In the genomic region with DNA sequence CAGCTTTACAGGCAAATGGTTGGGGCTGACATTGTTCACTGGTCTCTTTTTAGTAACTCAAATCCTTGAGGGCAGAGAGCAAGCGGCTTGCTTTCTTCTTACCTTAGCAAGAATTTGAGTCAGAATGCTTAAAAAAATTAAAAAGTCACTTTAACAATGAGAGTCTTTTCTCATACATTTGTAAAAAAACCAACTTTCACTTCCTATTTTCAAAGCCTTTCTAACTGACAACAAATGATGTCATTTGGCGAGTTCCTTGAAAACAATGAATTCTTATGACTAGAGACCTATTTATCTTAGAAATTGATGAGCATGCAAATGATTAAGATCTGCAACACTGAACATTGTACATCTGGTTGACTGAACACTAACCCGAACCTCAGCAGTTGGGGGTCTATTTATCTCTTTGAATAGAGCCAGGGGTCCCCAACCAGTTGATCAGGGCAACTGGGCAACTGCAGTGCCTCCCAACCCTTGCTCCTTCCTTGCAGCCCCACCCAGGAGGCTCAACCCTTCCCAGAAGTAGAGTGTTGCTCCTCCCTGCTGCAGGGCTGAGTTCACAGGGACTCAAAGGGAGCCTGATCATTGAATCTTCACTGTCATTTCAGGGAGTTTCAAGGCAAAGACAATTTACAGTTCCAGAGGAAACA, we compare ENCODE assay signal across 32 mouse cellular contexts. TPM values are rescaled to one million over a fixed set of nuclear protein-coding genes. Genes with fewer than 3 reads are reported as not detected.
A peak's percentile ranks its signal among the peaks of the same experiment; 100 is the strongest.
DNase-seq lines count a peak whose midpoint lies in the region; ATAC-seq lines count a peak whose summit lies in the region.
"Had no signal": no experiment of that assay in that cellular context is flagged by ENCODE, and none has a peak within 500 bp of the region (broad histone marks: within the 10 kb centered on the region; RNA-seq: fewer than 3 reads in every experiment).

No protein-coding gene starts in this region.

- H3K9me3 ChIP-seq in intestine, embryonic 14.5 days (ENCODE audit: control insufficient read depth, low read length) = no peaks in the 10 kb centered on the region
- H3K9me3 ChIP-seq in intestine, embryonic 16.5 days (ENCODE audit: control insufficient read depth, low read length) = no peaks in the 10 kb centered on the region
- H3K9me3 ChIP-seq in liver, embryonic 16.5 days (replicated peaks; ENCODE audit: control insufficient read depth, low read length) = no peaks in the 10 kb centered on the region
- H3K9me3 ChIP-seq: embryonic facial prominence, embryonic 12.5 days; heart, embryonic 12.5 days; intestine, embryonic 15.5 days; limb, embryonic 13.5 days; midbrain, embryonic 13.5 days had no signal

- 83% methylated on average over 3 of the region's 3 CpGs for WGBS in intestine, embryonic 14.5 days
- 84% methylated on average over 3 of the region's 3 CpGs for WGBS in intestine, embryonic 16.5 days
- WGBS in liver, embryonic 16.5 days (ENCODE audit: insufficient replicate concordance) = 46% methylated on average over 3 of the region's 3 CpGs

- no peaks in the 10 kb centered on the region for H3K27me3 ChIP-seq in intestine, embryonic 14.5 days (replicated peaks; ENCODE audit: control insufficient read depth, insufficient read depth, low read length)
- H3K27me3 ChIP-seq in intestine, embryonic 16.5 days (replicated peaks; ENCODE audit: control insufficient read depth, insufficient read depth, low read length) = no peaks in the 10 kb centered on the region
- no peaks in the 10 kb centered on the region for H3K27me3 ChIP-seq in liver, embryonic 16.5 days (ENCODE audit: control insufficient read depth, insufficient read depth, low read depth, low read length)
- H3K27me3 ChIP-seq: embryonic facial prominence, embryonic 12.5 days; heart, embryonic 12.5 days; intestine, embryonic 15.5 days; limb, embryonic 13.5 days; midbrain, embryonic 13.5 days had no signal

- DNase-seq in intestine, embryonic 14.5 days (ENCODE audit: low spot score) = peak; percentile 48
- peak; percentile 9 for DNase-seq in A20 (ENCODE audit: low read depth, low spot score)
- DNase-seq in Muller cell, postnatal 12 days (ENCODE audit: inconsistent ontology term) = peak; percentile 61
- DNase-seq in thymus, postnatal 4 days = no peak
- DNase-seq in thymus, postnatal 0 days (ENCODE audit: low spot score) = no peak
- DNase-seq: adrenal gland, adult 8-10 months; cerebellum, adult 8-10 months; cerebellum, postnatal 25 days; embryo, embryonic 11 days; gastrocnemius, adult 2 months; gastrocnemius, postnatal 36 days; heart, adult 2 months; kidney, adult 8-10 months; kidney, postnatal 4 days; lung, adult 2 months; lung, postnatal 10 days; right cerebral cortex, adult 18-20 months; spleen, adult 18-20 months; thymus, adult 18-20 months; thymus, postnatal 36 days had no signal

- H3K9ac ChIP-seq in intestine, embryonic 14.5 days (ENCODE audit: low read length) = no peak overlapping the region
- H3K9ac ChIP-seq in intestine, embryonic 16.5 days (ENCODE audit: low read depth, low read length) = no peak overlapping the region
- H3K9ac ChIP-seq in liver, embryonic 16.5 days (ENCODE audit: low read depth, low read length) = no peak overlapping the region
- H3K9ac ChIP-seq: embryonic facial prominence, embryonic 12.5 days; heart, embryonic 12.5 days; intestine, embryonic 15.5 days; limb, embryonic 13.5 days; midbrain, embryonic 13.5 days had no signal

- H3K4me3 ChIP-seq in intestine, embryonic 14.5 days (ENCODE audit: low read depth, low read length) = no peak overlapping the region
- H3K4me3 ChIP-seq in intestine, embryonic 16.5 days (ENCODE audit: low read length) = no peak overlapping the region
- H3K4me3 ChIP-seq in liver, embryonic 16.5 days (ENCODE audit: low read depth, low read length) = no peak overlapping the region
- H3K4me3 ChIP-seq: embryonic facial prominence, embryonic 12.5 days; gastrocnemius, adult 2 months; heart, adult 2 months; heart, embryonic 12.5 days; intestine, embryonic 15.5 days; limb, embryonic 13.5 days; midbrain, embryonic 13.5 days had no signal

- no peaks in the 10 kb centered on the region for H3K4me1 ChIP-seq in intestine, embryonic 14.5 days (replicated peaks; ENCODE audit: control insufficient read depth, insufficient read depth, low read length)
- H3K4me1 ChIP-seq in intestine, embryonic 16.5 days (ENCODE audit: control insufficient read depth, insufficient read depth, low read length) = no peaks in the 10 kb centered on the region
- no peaks in the 10 kb centered on the region for H3K4me1 ChIP-seq in liver, embryonic 16.5 days (ENCODE audit: control insufficient read depth, low read depth, low read length)
- H3K4me1 ChIP-seq: embryonic facial prominence, embryonic 12.5 days; intestine, embryonic 15.5 days; midbrain, embryonic 13.5 days had no signal

- peaks cover 14% of the 10 kb centered on the region; the same call in 1 of the 2 replicates for H3K36me3 ChIP-seq in intestine, embryonic 14.5 days (ENCODE audit: control insufficient read depth, insufficient read depth, low read length)
- no peaks in the 10 kb centered on the region for H3K36me3 ChIP-seq in intestine, embryonic 16.5 days (ENCODE audit: control insufficient read depth, insufficient read depth, low read length)
- H3K36me3 ChIP-seq in liver, embryonic 16.5 days (ENCODE audit: control insufficient read depth, insufficient read depth) = no peaks in the 10 kb centered on the region
- H3K36me3 ChIP-seq: intestine, embryonic 15.5 days had no signal

- no peak for ATAC-seq in intestine, embryonic 14.5 days (replicated peaks; ENCODE audit: low FRiP score, low TSS enrichment, low read depth)
- no peak for ATAC-seq in intestine, embryonic 16.5 days
- ATAC-seq in liver, embryonic 16.5 days (ENCODE audit: low read depth) = no peak
- ATAC-seq: forebrain, embryonic 16.5 days; hindbrain, embryonic 16.5 days; intestine, embryonic 15.5 days; midbrain, embryonic 13.5 days had no signal

- no peak overlapping the region for H3K27ac ChIP-seq in intestine, embryonic 14.5 days (ENCODE audit: low read depth)
- H3K27ac ChIP-seq in intestine, embryonic 16.5 days (ENCODE audit: low read length) = no peak overlapping the region
- H3K27ac ChIP-seq in liver, embryonic 16.5 days (ENCODE audit: low read length) = peak overlapping the region; percentile 51
- H3K27ac ChIP-seq: embryonic facial prominence, embryonic 12.5 days; gastrocnemius, adult 2 months; heart, adult 2 months; intestine, embryonic 15.5 days; kidney, postnatal 0 days; limb, embryonic 13.5 days; macrophage; midbrain, embryonic 13.5 days; stomach, postnatal 0 days had no signal

- no peak overlapping the region for H3K4me2 ChIP-seq in intestine, embryonic 14.5 days (ENCODE audit: low read length)
- no peak overlapping the region for H3K4me2 ChIP-seq in intestine, embryonic 16.5 days (ENCODE audit: low read depth, low read length)
- no peak overlapping the region for H3K4me2 ChIP-seq in liver, embryonic 16.5 days (ENCODE audit: low read depth, low read length)
- H3K4me2 ChIP-seq: embryonic facial prominence, embryonic 12.5 days; heart, embryonic 12.5 days; intestine, embryonic 15.5 days; limb, embryonic 13.5 days; midbrain, embryonic 13.5 days had no signal

RNA-seq across cellular contexts. Expression of a gene that starts 2.7 kb away (rescaled TPM):
- 13.0 and 14.2 TPM in 2 replicates for polyA plus RNA-seq in intestine, embryonic 14.5 days (2014; fragmentation: Nextera tagmentation; extraction: Ambion mirVana)
- 7.2 and 7.8 TPM in 2 replicates for polyA plus RNA-seq in intestine, embryonic 16.5 days (2015; fragmentation: Nextera tagmentation; extraction: Ambion mirVana)
- 4.5 and 6.6 TPM in 2 replicates for polyA plus RNA-seq in liver, embryonic 16.5 days (2015; fragmentation: Nextera tagmentation; extraction: Ambion mirVana)
- polyA plus RNA-seq in thymus, postnatal 0 days (2015; fragmentation: Nextera tagmentation; extraction: Ambion mirVana) = 1.5 TPM in 2 replicates
- polyA plus RNA-seq: macrophage had no signal

RNA-seq across cellular contexts. Expression of a gene that starts 55.6 kb away (rescaled TPM):
- 3.9 and 4.0 TPM in 2 replicates for polyA plus RNA-seq in intestine, embryonic 14.5 days (2014; fragmentation: Nextera tagmentation; extraction: Ambion mirVana)
- polyA plus RNA-seq in intestine, embryonic 16.5 days (2015; fragmentation: Nextera tagmentation; extraction: Ambion mirVana) = 2.1 TPM in 2 replicates
- polyA plus RNA-seq in liver, embryonic 16.5 days (2015; fragmentation: Nextera tagmentation; extraction: Ambion mirVana) = 1.5 and 1.7 TPM in 2 replicates
- polyA plus RNA-seq in thymus, postnatal 0 days (2015; fragmentation: Nextera tagmentation; extraction: Ambion mirVana) = 0.53 and 0.72 TPM in 2 replicates
- polyA plus RNA-seq: macrophage had no signal

Comparison
In these comparisons a context has a peak if more than half of its experiments do, and no peak if none do; other contexts are left out.
1. DNase-seq: peak in intestine, embryonic 14.5 days (single experiment), A20 (single experiment) and Muller cell, postnatal 12 days (single experiment); none in thymus, postnatal 4 days (single experiment) and thymus, postnatal 0 days (single experiment).